Mouse (Mus musculus) embryonic fibroblast, embryonic 13.5 days (primary cell): ENCODE results near the gene Olfr1053.
"Not testable (repeated sequence)": the region's sequence is repeated elsewhere in the genome, so short reads cannot be mapped to it uniquely, and the experiment has no call there.

Source experiments
- CTCF ChIP-seq: IDR thresholded peaks from 2 replicates; pipeline ENCODE4 v1.5.1; 2011; ENCODE audit warnings: mild to moderate bottlenecking, control low read depth, low read length, moderate library complexity, borderline replicate concordance; ENCODE audit not compliant: insufficient read depth
- POLR2A ChIP-seq: IDR thresholded peaks from 2 replicates; pipeline ENCODE4 v1.6.1; 2011; ENCODE audit warnings: low read depth, mild to moderate bottlenecking, control low read depth, low read length, moderate library complexity

DNA sequence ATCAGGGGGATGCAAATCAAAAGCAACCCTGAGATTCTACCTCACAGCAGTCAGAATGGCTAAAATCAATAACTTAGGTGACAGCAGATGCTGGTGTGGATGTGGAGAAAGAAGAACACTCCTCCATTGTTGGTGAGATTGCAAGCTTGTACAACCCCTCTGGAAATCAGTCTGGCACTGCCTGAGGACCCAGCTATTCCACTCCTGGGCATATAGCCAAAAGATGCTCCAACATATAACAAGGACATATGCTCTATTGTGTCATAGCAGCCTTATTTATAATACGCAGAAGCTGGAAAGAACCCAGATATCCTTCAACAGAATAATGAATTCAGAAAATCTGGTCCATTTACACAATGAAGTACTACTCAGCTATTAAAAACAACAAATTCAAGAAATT, 36.7 kb upstream of the Olfr1053 start:
- TF ChIP-seq POLR2A, CTCF: not testable (repeated sequence)
